Mouse (Mus musculus) liver, embryonic 16.5 days (tissue): ENCODE data around the gene Sipa1l2. TPM values are rescaled to one million over a fixed set of nuclear protein-coding genes. Genes with fewer than 3 reads are reported as not detected.

Experiments used
- ATAC-seq: fragments of 200-750 bp; cut with Nextera tagmentation; 2 replicates; pipeline ENCODE4 v1.8.0; 2017; ENCODE audit warnings: low read depth, mild to moderate bottlenecking, moderate number of reproducible peaks, moderate library complexity
- H3K27ac ChIP-seq: fragments of 300-500 bp; sonication (generic); 2 replicates; pipeline ENCODE4 v1.5.1; 2014; ENCODE audit warnings: mild to moderate bottlenecking, low read length
- H3K27me3 ChIP-seq: fragments of 300-500 bp; sonication (generic); 2 replicates; pipeline ENCODE4 v1.6.1; 2014; ENCODE audit warnings: low read depth, low read length, mixed read lengths; ENCODE audit not compliant: control insufficient read depth, insufficient read depth
- H3K36me3 ChIP-seq: fragments of 300-500 bp; sonication (generic); 2 replicates; pipeline ENCODE4 v1.6.1; 2014; ENCODE audit warnings: mild to moderate bottlenecking; ENCODE audit not compliant: control insufficient read depth, insufficient read depth
- H3K4me1 ChIP-seq: fragments of 300-500 bp; sonication (generic); 2 replicates; pipeline ENCODE4 v1.6.1; 2014; ENCODE audit warnings: low read depth, low read length, mixed read lengths; ENCODE audit not compliant: control insufficient read depth
- H3K4me2 ChIP-seq: fragments of 300-500 bp; sonication (generic); 2 replicates; pipeline ENCODE4 v1.6.1; 2014; ENCODE audit warnings: low read depth, low read length, mixed read lengths
- H3K4me3 ChIP-seq: fragments of 300-500 bp; sonication (generic); 2 replicates; pipeline ENCODE4 v1.5.1; 2014; ENCODE audit warnings: low read depth, mild to moderate bottlenecking, low read length
- H3K9ac ChIP-seq: fragments of 300-500 bp; sonication (generic); 2 replicates; pipeline ENCODE4 v1.6.1; 2014; ENCODE audit warnings: low read depth, low read length
- H3K9me3 ChIP-seq: fragments of 300-500 bp; sonication (generic); replicated peaks from 2 replicates; pipeline ENCODE4 v1.6.1; 2016; ENCODE audit warnings: low read length; ENCODE audit not compliant: control insufficient read depth
- WGBS: fragments of 180-500 bp; shearing (Covaris S2); extraction: QIAGEN DNeasy Blood & Tissue Kit; methylation state at CpG from one replicate; pipeline ENCODE4 v1.1.7; 2014; ENCODE audit not compliant: insufficient replicate concordance; 5-methylcytosine and 5-hydroxymethylcytosine counted together
- polyA plus RNA-seq: library from polyadenylated mRNA; unstranded; fragments of >200 nt; fragmentation: Nextera tagmentation; extraction: Ambion mirVana; gene quantifications from 2 replicates; pipeline ENCODE4 v1.2.1, GENCODE M21; 2015

Sipa1l2 gene
- polyA plus RNA-seq, 1 experiment from 2014 or later, result 1.1 TPM

DNA sequence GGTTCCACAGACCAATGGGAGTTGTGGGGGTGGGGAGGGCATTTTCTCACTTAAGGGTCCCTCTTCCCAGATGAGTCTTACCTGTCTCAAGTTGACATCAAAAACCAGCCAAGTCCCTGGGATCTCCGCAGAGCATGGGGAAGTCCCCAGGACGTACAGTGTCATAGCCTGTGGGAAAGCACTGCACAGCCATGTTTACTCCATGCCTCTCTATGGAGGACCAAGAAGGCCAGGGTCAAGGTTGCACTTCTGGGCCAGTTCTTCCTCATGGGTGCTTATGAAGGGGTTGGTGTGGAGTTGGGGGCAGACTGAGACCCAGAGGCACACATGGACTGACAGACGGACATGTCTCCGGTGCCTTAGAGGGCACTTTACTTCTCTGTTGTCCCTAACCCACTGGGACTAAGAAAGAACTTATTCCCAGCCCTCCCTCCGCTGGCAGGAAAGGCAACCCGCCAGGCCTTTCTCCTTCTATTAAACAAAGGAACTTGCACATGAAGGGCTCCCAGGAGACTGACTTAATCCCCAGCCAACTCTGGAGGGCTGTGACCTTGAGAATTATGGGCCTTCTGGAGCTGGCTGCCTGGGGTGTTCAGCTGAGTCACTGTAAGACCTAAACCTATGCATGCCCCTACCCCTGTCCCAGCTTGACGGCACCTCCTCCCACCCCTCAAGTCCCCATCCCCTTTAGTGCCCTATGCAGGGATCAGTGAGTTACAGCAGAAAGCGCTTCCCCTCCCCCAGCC lies 199.9 kb downstream of the Sipa1l2 start:
- Histone ChIP-seq H3K9me3 (no peaks in the 10 kb centered on the region), H3K36me3 (no peaks in the 10 kb centered on the region), H3K4me1 (no peaks in the 10 kb centered on the region), H3K27ac (no peak overlapping the region), H3K4me3 (no peak overlapping the region), H3K9ac (no peak overlapping the region), H3K27me3 (no peaks in the 10 kb centered on the region), H3K4me2 (no peak overlapping the region)
- 59% methylated on average over 8 of the region's 8 CpGs for WGBS
- ATAC-seq, result no peak

GRCm38 (mm10) chr8:125368341-125369035 lies 201.1 kb downstream of the Sipa1l2 start:
- WGBS, result 25% methylated on average over 4 of the region's 4 CpGs
- Histone ChIP-seq H3K4me2 (no peak overlapping the region), H3K9me3 (no peaks in the 10 kb centered on the region), H3K36me3 (no peaks in the 10 kb centered on the region), H3K27me3 (no peaks in the 10 kb centered on the region), H3K4me1 (no peaks in the 10 kb centered on the region), H3K27ac (no peak overlapping the region), H3K4me3 (no peak overlapping the region), H3K9ac (no peak overlapping the region)
- ATAC-seq, result no peak

Other genes starting within 250 kb of the Sipa1l2 start
- gene Map10, start 100.0 kb upstream of the Sipa1l2 start, polyA plus RNA-seq, result 0.63 and 0.78 TPM in 2 replicates
- gene Ntpcr, start 160.2 kb upstream of the Sipa1l2 start, polyA plus RNA-seq, result 11.0 and 12.2 TPM in 2 replicates